Mouse (Mus musculus) urinary bladder, postnatal 36 days (tissue): ENCODE measurements around the gene Mthfd2.

Experiments
- DNase-seq, 2 experiments: peaks; one replicate each; pipeline ENCODE4 v3.0.0; 2022; ENCODE audit warnings: low spot score in 2 of 2, mixed read lengths in 1 of 2

The Mthfd2 gene

DNA sequence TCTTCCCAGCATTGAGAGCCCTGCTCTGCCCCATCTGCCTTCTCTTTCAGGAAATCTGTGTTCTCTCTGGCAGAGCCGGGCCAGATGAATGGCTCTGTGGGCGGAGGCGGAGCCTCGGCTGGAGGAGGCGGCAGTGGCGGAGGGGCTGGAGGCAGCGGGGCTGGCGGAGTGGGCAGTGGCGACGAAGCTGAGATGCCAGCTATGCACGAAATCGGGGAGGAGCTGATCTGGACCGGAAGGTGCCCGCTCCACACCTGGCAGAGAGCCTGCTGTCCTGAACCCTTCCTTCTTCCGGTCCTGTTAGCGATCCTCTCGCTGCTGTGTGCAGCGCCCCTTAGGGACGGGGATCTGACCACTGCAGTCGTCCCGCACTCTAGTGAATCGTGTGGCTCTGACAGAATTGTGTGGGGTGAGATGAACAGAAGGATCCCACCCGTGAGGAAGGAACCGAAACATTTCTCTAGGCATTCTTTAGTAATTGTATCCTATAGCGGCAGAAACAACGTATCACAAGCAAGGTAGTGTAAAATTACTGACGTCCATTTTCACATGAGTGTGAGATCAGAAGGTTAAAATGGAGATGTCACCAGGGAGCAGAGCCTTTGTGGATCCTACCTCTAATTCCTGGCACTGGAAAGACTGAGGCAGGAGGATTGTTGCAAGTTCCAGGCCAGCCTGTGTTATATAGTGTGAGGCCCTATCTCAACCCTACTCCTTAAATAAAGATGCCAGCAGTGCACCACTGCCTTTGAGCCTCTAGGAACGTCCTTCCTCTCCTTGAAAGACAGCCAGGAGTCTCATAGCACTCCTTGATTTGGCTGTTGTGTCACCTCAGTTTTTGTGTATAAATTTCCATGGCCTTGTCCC is 57.3 kb downstream of the Mthfd2 start:
- DNase-seq = peak; percentile 79 to 89

DNA sequence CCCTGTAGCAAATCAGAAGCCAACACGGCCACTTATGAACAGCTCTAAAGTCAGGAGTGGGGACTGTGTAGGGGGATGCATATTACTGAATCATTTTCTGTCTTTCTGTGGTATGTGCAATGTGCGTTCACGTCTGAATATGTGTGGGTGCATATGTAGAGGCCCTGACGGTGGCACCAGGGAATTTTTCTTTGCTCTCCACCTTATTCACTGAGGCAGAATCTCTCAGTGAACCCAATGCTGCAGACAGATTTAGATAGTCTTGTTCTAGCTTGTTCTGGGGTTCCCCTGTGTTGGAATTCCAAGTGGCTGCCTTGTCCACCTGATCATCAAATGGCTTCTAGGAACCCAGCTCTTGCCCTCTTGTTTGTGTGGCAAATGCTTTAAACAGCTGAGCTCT is 58.1 kb downstream of the Mthfd2 start:
- no peak for DNase-seq

DNA sequence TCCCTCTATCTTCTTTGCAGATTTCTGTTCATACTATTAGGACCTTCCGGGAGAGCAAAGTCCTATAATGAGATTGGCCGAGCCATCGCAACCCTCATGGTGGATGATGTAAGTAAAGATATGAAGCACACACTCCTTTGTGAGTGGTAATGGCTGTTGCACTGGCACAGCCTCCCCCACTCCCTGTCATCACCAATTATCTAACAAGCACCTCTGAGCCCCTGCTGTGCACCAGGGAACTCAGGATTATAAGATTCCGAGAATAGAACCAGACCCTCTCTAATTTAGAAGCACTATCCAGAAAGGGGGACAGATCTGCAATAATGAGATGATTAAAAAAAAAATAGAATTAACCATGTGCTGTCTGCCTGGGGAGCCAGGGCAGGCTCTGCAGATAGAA is 60.1 kb downstream of the Mthfd2 start:
- no peak for DNase-seq

DNA sequence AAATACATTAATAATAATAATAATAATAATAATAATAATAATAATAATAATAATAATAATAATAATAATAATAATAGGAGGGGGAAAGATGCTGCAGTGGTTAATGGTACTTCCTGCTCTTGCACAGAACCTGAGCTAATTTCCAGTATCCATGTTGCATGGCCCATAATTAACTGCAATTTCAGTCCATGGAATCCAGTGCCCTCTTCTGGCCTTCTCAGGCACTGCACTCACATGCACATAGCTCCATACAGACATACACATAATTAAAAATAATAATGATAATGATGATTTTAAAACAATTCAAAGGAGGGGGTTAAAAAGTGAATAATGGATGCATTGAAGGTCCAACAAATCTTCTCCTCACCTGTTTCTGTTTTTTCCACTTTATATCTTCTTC is 60.5 kb downstream of the Mthfd2 start:
- DNase-seq = no peak

DNA sequence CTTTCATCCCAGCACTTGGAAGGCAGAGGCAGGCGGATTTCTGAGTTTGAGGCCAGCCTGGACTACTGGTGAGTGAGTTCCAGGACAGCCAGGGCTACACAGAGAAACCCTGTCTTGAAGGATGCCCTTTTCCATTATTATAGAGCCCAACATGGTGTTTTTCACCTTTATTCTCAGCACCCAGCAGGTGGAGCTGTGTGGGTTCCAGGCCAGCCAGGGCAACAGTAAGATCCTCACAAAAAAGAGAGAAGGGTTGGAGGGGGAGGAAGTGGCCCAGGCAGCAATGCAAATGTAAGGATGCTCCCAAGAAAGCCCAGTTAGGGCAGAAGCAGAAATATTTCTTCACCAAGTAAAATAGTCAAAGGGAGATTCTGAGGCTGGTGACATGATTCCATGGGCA is 61.2 kb downstream of the Mthfd2 start:
- no peak for DNase-seq
